Mouse (Mus musculus) testis, adult 2 months (tissue): Measurements from ENCODE around the gene 4930579F01Rik.

Experiments used
- CTCF ChIP-seq: fragments of 200-500 bp; IDR thresholded peaks from 2 replicates; pipeline ENCODE4 v1.5.1; 2012; ENCODE audit warnings: low read depth, mild to moderate bottlenecking, inconsistent platforms, low read length, moderate library complexity; ENCODE audit not compliant: control insufficient read depth, insufficient read depth, insufficient replicate concordance
- POLR2A ChIP-seq: fragments of 200-500 bp; IDR thresholded peaks from 2 replicates; pipeline ENCODE4 v1.6.1; 2012; ENCODE audit warnings: low read depth, mild to moderate bottlenecking, inconsistent platforms, low read length, moderate library complexity; ENCODE audit not compliant: control insufficient read depth

DNA sequence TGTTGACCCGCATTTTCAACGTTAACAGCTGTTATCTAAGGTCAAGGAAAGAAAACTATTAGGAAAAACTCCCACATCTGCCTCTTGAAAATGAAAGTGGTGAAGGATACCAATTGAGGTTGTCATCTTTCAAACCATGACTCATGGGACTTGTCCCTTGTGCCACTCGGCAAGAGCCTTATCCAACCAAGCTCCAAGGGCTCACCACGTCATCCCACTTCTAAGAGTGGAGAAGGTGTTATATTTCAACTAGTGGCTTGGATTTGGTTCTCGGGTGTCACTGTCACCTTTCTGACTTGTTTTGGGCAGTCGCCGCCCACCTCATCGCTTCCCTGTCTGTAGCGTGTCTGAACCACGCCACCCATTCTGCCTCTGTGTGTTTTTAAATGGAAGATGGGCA lies 69.8 kb downstream of the 4930579F01Rik start:
- TF ChIP-seq CTCF (no peak), POLR2A (no peak)
